Mouse (Mus musculus) MEL-GATA-1-ER (cell line): ENCODE measurements around the gene Fcrlb.
"Not testable (repeated sequence)": the region's sequence is repeated elsewhere in the genome, so short reads cannot be mapped to it uniquely, and the experiment has no call there.

Experiments used
- DNase-seq: peaks from one replicate; pipeline ENCODE4 v3.0.0-alpha.2; 2012; ENCODE audit warnings: low read depth; ENCODE audit errors: extremely low read depth

Gene Fcrlb

GRCm38 (mm10) chr1:170912891-170913615, at the start of gene Fcrlb:
Gene Fcrlb, minus strand, starts transcription at chr1:170912941.
- DNase-seq: no peak

- DNase-seq: no peak
These were observed 49.6 kb upstream of the Fcrlb start for GRCm38 (mm10) chr1:170962301-170962700.

- no peak for DNase-seq
These were observed 48.4 kb upstream of the Fcrlb start for GRCm38 (mm10) chr1:170961101-170961500.

- DNase-seq: no peak
These were observed 47.0 kb upstream of the Fcrlb start for GRCm38 (mm10) chr1:170959791-170960190.

- DNase-seq: no peak
These were observed 45.5 kb upstream of the Fcrlb start for GRCm38 (mm10) chr1:170958225-170958624.

- no peak for DNase-seq
These were observed 40.5 kb upstream of the Fcrlb start for GRCm38 (mm10) chr1:170953192-170953591.

GRCm38 (mm10) chr1:170950772-170951171, 38.0 kb upstream of the Fcrlb start:
- DNase-seq: peak; percentile 82

- DNase-seq: not testable (repeated sequence)
These were observed 32.2 kb upstream of the Fcrlb start for GRCm38 (mm10) chr1:170944908-170945307.

GRCm38 (mm10) chr1:170944151-170944550, 31.4 kb upstream of the Fcrlb start:
- DNase-seq: not testable (repeated sequence)

- DNase-seq: no peak
These were observed 26.5 kb upstream of the Fcrlb start for GRCm38 (mm10) chr1:170939255-170939654.

GRCm38 (mm10) chr1:170934383-170934782, 21.6 kb upstream of the Fcrlb start:
- DNase-seq: peak; percentile 62

- DNase-seq: peak; percentile 39
These were observed 21.2 kb upstream of the Fcrlb start for GRCm38 (mm10) chr1:170933940-170934339.

- DNase-seq: no peak
These were observed 20.7 kb upstream of the Fcrlb start for GRCm38 (mm10) chr1:170933386-170933920.

GRCm38 (mm10) chr1:170932043-170932442, 19.3 kb upstream of the Fcrlb start:
- peak; percentile 63 for DNase-seq

- DNase-seq: no peak
These were observed 16.5 kb upstream of the Fcrlb start for GRCm38 (mm10) chr1:170929245-170929644.

- no peak for DNase-seq
These were observed 15.7 kb upstream of the Fcrlb start for GRCm38 (mm10) chr1:170928467-170928866.

GRCm38 (mm10) chr1:170927378-170927777, 14.6 kb upstream of the Fcrlb start, which contains the start of gene Fcrla:
Gene Fcrla, minus strand, starts transcription at chr1:170927583.
- no peak for DNase-seq

GRCm38 (mm10) chr1:170926941-170927340, 14.2 kb upstream of the Fcrlb start:
- DNase-seq: no peak

- peak; percentile 88 for DNase-seq
These were observed 11.7 kb upstream of the Fcrlb start for GRCm38 (mm10) chr1:170924485-170924884.

GRCm38 (mm10) chr1:170919308-170919707, 6.6 kb upstream of the Fcrlb start:
- no peak for DNase-seq

- DNase-seq: no peak
These were observed 2.9 kb upstream of the Fcrlb start for GRCm38 (mm10) chr1:170915657-170916056.

- DNase-seq: no peak
These were observed 657 bp downstream of the Fcrlb start for GRCm38 (mm10) chr1:170911907-170912660.
